ENCODE assay signal across 8 mouse cellular contexts in the genomic region with DNA sequence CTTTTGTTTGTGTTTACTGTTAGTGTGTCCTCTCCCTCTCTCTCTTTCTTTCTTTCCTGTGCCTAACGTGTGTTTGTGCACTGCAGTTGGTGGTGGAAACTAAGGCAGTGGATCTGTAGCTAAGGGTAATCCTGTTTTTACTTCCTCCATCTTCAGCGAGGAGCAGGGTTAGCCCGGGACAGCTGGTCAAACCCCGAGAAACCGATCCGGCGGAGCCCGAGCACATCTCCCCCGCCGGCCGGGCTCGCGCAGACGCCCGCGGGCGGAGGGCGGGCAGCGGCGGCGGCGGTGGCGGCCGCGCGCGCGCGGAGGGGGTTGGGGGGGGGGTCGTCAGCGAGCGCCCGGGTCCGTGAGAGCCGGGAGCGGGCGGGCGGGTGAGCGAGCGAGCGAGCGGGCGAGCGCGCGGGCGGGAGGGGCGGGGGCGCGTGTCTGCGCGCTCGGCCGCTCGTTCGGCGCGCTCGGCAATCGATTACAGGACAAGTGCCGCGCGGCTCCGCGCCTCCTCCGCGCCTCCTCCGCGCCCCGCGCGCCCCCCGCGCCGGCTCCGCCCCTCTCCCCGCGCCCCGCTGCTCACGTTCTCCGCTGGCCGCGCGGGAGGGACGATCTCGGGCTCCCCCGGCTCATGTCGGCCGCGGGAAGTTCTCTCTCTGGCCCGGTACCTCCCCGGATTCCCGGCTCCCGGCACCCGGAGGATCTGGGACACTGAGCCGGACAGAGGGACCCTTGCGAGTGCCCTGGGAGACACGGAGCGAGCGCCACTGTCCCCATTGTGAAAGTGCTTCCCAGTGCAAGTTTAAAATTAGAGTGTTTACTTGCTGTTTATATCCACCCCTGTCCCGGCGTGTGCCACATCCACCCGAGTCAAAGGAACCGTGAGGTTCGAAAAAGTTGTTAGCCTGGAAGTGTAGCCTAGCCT. TPM values are rescaled to one million over a fixed set of nuclear protein-coding genes. Genes with fewer than 3 reads are reported as not detected.
A peak's percentile ranks its signal among the peaks of the same experiment; 100 is the strongest.
DNase-seq lines count a peak whose midpoint lies in the region; ATAC-seq and TF ChIP-seq lines count a peak whose summit lies in the region.

A gene (minus strand): TSS at position 170 of the 916 bp plus-strand sequence.

- no peaks in the 10 kb centered on the region for H3K9me3 ChIP-seq in hindbrain, embryonic 12.5 days (replicated peaks)
- no peaks in the 10 kb centered on the region for H3K9me3 ChIP-seq in lung, postnatal 0 days (ENCODE audit: low read length)

- H3K9ac ChIP-seq in hindbrain, embryonic 12.5 days, result peak within 1 kb of the TSS; percentile 75
- peak within 1 kb of the TSS; percentile 48 for H3K9ac ChIP-seq in lung, postnatal 0 days (replicated peaks; ENCODE audit: low read depth)

- peak within 1 kb of the TSS; percentile 73 for H3K4me2 ChIP-seq in hindbrain, embryonic 12.5 days (replicated peaks)
- H3K4me2 ChIP-seq in lung, postnatal 0 days (replicated peaks; ENCODE audit: low read depth, low read length), result peak within 1 kb of the TSS; percentile 78

- TF ChIP-seq EP300 in lung, postnatal 0 days (IDR thresholded peaks at IDR 0.05), result no peak

- H3K36me3 ChIP-seq in hindbrain, embryonic 12.5 days, result no peaks in the 10 kb centered on the region
- no peaks in the 10 kb centered on the region for H3K36me3 ChIP-seq in lung, postnatal 0 days (ENCODE audit: insufficient read depth, low read length)
- H3K36me3 ChIP-seq in thymus, adult 2 months (ENCODE audit: control insufficient read depth, insufficient read depth, low read length), result no peaks in the 10 kb centered on the region

- H3K4me3 ChIP-seq in hindbrain, embryonic 12.5 days, result peak within 1 kb of the TSS; percentile 76
- peak within 1 kb of the TSS; percentile 80 for H3K4me3 ChIP-seq in lung, postnatal 0 days (ENCODE audit: low read depth, low read length)
- H3K4me3 ChIP-seq in thymus, adult 2 months (ENCODE audit: control insufficient read depth, insufficient read depth, low read length), result peak within 1 kb of the TSS; percentile 82

- peak within 1 kb of the TSS; percentile 85 for H3K27ac ChIP-seq in hindbrain, embryonic 12.5 days
- H3K27ac ChIP-seq in lung, postnatal 0 days (ENCODE audit: low read length), result peak within 1 kb of the TSS; percentile 72
- peak within 1 kb of the TSS; percentile 84 for H3K27ac ChIP-seq in thymus, adult 2 months (ENCODE audit: control insufficient read depth, insufficient read depth, low read length)

- WGBS in hindbrain, embryonic 12.5 days, result under 1% methylated on average over 45 of the region's 105 CpGs
- under 1% methylated on average over 52 of the region's 105 CpGs for WGBS in lung, postnatal 0 days
- under 1% methylated on average over 89 of the region's 105 CpGs for WGBS in thymus, adult 2 months

- no peak for TF ChIP-seq CTCF in lung, postnatal 0 days (IDR thresholded peaks at IDR 0.05)
- TF ChIP-seq CTCF in thymus, adult 2 months (IDR thresholded peaks at IDR 0.05; ENCODE audit: borderline replicate concordance, control insufficient read depth, extremely low read depth, insufficient read depth, low read length, poor library complexity), result no peak

- peak; percentile 28; the same call in 1 of the 2 replicates for TF ChIP-seq POLR2A in thymus, adult 2 months (IDR thresholded peaks at IDR 0.05; ENCODE audit: control insufficient read depth, extremely low read depth, insufficient read depth, low read length, poor library complexity)

- ATAC-seq in hindbrain, embryonic 12.5 days (ENCODE audit: low FRiP score), result peak; percentile 95
- ATAC-seq in lung, postnatal 0 days, result peak; percentile 93

- DNase-seq in NIH3T3 (ENCODE audit: low read depth), result peak; percentile 88
- peak; percentile 83 for DNase-seq in cerebellum, postnatal 14 days
- DNase-seq in frontal cortex, postnatal 14 days (ENCODE audit: low spot score in 2 of 2), result peak; percentile 49 to 53
- peak; percentile 69 to 80 for DNase-seq in layer of hippocampus, postnatal 10 days (ENCODE audit: low spot score in 2 of 2)
- DNase-seq in lung, postnatal 0 days (ENCODE audit: low spot score), result peak; percentile 87
- DNase-seq in ovary, postnatal 10 days (ENCODE audit: low spot score), result peak; percentile 54
- peak; percentile 73 for DNase-seq in thymus, adult 2 months

- H3K27me3 ChIP-seq in hindbrain, embryonic 12.5 days, result no peaks in the 10 kb centered on the region
- H3K27me3 ChIP-seq in lung, postnatal 0 days (replicated peaks; ENCODE audit: insufficient read depth, low read length), result no peaks in the 10 kb centered on the region
- no peaks in the 10 kb centered on the region for H3K27me3 ChIP-seq in thymus, adult 2 months (ENCODE audit: control insufficient read depth, insufficient read depth, low read length)

- peaks cover 9% of the 10 kb centered on the region; the same call in 1 of the 2 replicates for H3K4me1 ChIP-seq in hindbrain, embryonic 12.5 days
- H3K4me1 ChIP-seq in lung, postnatal 0 days (ENCODE audit: insufficient read depth, low read depth, low read length), result no peaks in the 10 kb centered on the region
- H3K4me1 ChIP-seq in thymus, adult 2 months (replicated peaks; ENCODE audit: control insufficient read depth, insufficient read depth, low read length), result peaks cover 5% of the 10 kb centered on the region; the same call in 1 of the 2 replicates

RNA-seq across cellular contexts. Expression of the gene that starts here (rescaled TPM):
- polyA plus RNA-seq in hindbrain, embryonic 12.5 days (2016; fragmentation: Nextera tagmentation; extraction: Ambion mirVana), result 4.0 and 6.2 TPM in 2 replicates
- 1 to 10 TPM; 6.4 to 6.6 TPM for total RNA-seq in layer of hippocampus, postnatal 10 days (2021)
- polyA plus RNA-seq in lung, postnatal 0 days (2015; fragmentation: Nextera tagmentation; extraction: Ambion mirVana), result 0.88 and 1.5 TPM in 2 replicates
- polyA plus RNA-seq in thymus, adult 2 months (2012; rRNA removed), result 13.6 and 17.8 TPM in 2 replicates

Comparison
In these comparisons a context has a peak if more than half of its experiments do, and no peak if none do; other contexts are left out.
1. Peak in every context shown above with its lines: DNase-seq, ATAC-seq, H3K4me3 ChIP-seq and H3K27ac ChIP-seq.